Mouse (Mus musculus) urinary bladder, postnatal 4 days (tissue): ENCODE results near the gene Gnb4.

Experiments
- DNase-seq, 2 experiments: peaks; one replicate each; pipeline ENCODE4 v3.0.0; 2021 to 2022; ENCODE audit warnings: low spot score in 2 of 2

Gnb4 gene

DNA sequence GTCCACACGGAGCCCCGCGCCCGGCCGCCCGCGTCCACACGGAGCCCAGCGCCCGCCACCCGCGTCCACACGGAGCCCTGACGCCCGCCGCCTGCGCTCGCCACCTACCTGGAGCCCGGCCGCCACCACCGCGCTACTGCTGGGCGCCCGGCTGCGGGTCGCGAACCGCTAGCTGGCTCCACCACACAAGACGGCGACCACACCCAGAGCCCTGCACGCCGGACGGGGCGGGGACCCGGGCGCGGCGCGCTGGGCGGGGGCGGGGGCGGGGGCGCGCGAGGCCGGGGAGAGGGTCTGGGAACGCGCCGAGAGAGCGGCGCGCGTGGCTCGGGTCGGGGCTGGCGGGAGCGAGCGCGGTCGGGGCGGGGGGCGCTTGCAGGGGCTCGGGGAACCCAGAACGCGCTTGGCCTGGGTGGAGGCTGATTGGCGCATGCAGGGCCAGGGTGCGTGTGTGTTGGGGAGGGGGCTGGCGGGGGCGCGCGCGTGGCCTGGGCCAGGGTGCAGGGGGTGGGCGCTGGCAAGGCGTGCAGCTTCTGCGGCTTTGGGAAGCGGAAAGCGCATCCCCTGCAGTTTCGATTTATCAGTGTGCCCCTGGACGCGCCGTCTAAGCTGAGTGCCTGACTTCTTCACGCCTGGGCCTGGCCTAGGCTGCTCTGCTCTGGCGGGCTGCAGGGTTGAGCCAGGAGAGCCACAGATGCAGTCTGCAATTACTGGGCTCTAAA, at the start of gene Gnb4:
Gene Gnb4 (minus strand): TSS at position 255 of the 722 bp plus-strand sequence.
- DNase-seq: peak; percentile 50 to 66

DNA sequence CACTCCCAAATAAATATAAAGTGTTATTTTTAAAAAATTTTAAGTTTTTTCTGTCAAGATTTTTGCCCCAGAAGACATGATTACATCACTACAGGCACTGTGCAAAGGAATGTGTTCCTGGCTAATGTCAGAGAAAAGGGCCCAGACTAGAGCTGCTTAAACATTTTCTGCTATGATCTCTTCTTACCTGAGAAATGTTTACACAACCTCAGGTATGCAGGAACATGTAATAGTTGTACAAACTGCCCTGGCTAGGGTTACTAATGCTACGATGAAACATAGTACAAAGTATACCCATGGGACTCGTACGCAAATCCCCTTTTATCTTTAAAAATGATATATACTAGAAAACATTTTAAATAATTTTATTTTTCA, 45.2 kb upstream of the Gnb4 start:
- DNase-seq: no peak

DNA sequence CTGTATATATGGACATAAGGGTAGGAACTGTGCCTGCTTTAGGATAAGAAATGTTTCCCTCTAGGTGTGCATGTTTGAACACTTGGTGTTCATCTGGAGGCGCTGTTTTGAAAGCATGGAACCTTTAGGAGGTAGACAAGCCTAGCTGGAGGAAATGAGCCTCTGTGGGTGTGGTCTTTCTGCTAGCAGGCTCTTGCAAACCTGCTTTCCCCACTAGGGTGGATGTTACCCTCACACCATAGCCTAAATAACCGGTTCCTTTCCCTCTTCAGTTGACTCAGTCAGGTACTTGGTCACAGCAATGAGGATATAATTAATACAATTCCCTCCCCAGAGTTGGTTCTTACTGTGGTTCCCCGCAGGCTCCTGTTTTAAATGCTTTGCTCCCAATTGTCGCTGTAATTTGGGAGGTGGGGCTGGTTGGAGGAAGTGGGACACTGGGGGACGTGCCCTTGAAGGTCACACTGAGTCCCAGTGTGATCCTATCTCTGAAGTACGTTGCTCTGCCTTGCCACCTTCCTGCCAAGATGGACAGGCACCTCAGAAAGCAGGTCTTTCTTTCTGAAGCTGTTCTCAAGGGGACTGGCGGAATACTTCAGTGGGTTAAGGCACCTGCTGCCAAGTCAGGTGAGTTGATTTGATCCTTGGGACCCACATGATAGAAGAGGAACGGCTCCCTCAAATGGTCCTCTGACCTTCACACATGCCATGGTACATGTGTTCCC, 44.6 kb upstream of the Gnb4 start:
- no peak for DNase-seq

DNA sequence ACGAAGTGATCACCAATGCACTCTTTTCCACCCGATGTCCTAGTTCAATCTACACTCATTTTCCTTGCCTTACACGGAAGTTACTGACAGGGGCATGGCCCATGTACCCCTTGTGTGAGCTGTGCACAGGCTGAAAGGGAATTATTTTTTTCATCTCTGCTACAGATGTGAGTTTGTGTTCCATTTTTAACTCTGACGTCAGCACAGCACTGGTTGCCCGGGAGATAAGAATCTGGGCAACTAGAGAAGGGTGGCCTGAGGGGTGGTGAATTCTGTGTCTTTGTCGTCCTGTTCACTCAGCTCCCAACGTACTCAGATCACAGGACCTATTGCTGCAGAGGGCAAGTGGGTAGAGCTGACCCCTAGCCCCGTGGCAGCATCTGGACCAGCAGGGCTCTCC, 43.9 kb upstream of the Gnb4 start:
- no peak for DNase-seq

DNA sequence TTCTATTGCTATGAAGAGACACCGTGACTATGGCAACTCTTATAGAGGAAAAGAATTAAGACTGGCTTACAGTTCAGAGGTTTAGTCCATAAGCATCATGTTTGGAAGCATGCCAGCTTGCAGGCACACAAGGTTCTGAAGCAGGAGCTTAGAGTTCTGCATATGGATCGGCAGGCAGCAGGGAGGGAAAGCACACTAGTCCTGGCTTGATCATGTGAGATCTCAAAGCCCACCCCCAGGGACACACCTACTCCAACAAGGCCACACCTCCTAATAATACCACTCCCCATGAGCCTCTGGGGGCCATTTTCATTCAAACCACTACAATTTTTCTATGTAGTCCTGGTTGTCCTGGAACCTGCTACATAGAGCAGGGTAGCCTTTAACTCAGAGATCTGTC, 43.1 kb upstream of the Gnb4 start:
- no peak for DNase-seq

DNA sequence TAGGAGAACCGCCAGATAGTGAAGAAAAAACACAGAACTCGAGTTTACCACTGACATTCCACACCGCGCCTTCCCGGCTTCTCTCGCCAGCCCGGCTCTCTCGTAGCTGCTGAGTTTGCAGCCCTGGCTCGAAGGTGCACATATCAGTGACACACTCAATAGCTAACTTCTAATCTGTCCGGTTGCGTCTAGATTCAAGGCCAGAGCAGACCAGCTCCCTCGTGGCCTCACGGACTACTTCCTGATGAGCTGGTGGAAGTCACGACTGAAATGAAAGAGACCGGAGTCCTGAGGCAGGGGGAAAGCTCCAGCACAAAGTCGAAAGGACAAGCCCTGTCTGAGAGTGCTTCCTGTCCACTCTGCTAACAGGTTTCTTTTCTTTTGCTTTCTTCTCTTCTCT, 42.4 kb upstream of the Gnb4 start:
- DNase-seq: no peak

DNA sequence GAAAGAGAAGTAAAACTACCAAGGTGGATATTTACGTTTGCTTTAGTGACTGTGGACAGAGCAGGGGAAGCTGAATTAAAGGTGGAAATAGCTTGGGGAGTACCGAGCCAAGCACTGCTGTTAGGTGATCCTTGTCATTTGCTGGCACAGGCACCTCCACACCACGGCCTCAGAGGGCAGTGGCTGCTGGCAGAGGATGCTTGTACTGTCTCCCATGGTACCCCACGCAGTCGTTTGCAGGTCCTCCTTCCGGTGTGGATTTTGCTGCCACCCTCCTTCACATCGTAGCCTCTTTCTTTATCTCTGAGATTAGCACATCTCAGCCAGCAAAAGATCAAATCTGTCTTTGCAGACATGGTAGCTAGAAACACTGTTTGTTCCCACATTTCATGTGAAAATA, 42.0 kb upstream of the Gnb4 start:
- DNase-seq: no peak

DNA sequence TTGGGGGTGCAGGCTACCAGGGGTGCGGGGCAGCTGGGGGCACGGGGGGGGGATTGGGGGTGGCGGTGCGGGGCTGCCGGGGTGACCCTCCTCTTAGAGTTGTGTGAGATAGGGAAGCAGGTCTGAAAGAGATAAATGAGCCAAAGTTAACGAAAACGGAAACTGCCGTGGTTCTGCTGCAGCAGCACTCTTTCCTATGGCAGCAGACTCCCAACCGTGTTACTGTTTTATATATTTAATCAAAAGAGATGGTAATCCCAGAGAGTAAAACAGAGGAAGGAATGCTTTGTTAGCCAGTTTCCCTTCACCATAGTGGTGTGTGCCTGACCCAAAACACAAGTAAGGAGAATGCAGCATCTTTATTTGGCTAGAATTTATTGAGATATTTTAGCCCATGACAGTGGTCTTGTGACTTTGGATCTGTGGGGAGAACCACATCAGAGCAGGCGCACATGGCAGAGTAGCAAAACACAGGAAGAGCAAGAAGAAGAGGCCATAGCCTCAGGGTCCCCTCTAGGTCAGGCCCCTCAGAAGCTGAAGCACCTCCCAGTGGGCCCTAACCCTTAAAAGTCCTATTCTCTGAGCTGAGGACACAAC, 40.1 kb upstream of the Gnb4 start:
- no peak for DNase-seq

DNA sequence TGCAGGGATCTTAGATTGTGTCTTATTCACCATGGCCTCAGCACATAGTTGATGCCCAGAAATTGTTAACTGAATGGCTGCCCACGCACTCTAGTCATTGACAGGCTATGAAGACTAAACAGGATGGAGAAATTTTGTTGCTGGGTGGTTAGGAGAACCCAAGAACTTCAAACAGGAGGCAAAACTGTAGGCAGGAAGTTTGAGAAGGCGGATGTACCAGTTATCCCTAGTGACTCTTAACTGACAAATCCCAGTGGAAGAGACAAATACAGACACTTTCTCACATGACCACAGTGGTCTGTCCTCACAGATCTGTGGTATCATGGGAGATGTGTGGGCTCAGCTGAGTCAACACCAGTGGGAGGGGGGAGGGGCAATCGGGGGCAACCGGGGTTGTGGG, 39.6 kb upstream of the Gnb4 start:
- no peak for DNase-seq

DNA sequence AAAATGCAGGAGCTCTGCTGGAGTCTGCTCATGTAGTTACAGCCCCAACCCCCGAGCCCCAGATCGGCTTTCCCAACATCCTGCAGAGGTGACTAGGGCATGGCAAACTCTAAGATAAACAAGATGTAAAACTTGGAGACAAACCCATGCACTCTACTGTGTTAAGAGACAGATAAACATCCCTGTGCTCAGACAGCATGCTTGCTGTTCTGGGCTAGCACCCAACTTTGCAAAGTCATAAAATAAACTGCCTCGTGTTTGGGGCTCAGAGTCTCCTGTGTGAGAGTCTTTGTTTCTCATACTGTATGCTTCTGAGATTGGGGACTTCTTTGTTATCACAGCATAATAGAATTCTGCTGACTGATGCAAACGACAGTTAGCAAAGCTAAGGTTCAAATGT, 36.4 kb upstream of the Gnb4 start:
- no peak for DNase-seq

DNA sequence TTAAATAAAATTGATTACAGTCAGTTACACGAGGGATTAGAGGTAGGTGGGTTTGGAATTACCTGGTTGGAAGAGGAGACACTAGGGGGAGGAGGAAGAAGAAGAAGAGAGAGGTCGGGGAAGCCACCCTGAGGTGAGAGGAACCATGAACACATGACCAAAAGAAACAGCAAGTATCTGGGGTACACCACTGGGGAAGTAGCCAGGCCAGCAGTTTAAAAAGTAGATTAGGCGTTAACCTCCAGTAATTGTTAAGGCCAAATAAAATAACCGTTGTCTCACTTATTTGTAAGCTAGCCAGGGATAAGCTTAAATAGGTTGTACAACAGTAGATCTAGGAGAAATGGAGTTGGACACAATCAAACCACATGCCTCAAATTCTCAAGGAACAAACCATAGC, 32.9 kb upstream of the Gnb4 start:
- no peak for DNase-seq

DNA sequence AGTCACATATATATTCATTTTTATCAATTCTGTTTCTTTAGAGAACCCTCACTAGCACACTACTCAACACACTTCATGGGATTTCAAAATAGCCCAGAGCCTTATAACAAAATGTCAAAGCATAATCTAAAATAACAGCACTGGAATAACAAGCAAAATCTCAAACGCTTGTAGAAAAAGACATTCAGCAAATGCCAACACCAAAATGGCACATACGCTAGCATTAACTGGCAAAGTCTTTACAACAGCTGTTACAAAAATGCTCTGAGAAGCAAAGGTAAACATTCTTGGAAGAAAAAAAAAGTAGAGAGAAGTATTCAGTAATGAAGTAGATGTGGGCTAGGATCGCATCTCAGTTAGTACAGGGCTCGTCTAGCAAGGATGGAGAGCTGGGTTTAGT, 30.5 kb upstream of the Gnb4 start:
- DNase-seq: no peak

DNA sequence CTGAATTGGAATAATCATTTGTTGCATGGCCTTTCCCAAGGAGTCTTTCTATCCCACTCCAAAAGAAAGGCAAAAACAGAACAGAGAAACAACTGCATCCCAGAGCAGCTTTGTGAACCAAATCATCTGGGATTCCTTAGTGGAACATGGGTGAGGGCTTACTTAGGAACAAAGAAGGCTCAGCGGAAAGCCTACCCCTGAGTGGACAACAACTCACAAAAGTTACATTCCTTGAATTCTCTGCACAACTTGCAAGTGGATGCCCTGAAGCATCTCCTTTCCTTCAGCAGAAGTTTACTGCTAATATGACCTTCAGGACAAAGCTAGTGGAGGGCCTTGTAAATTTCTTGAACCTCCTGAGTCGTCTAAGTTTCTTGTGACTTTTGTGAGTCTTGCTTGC, 28.4 kb upstream of the Gnb4 start:
- DNase-seq: no peak

DNA sequence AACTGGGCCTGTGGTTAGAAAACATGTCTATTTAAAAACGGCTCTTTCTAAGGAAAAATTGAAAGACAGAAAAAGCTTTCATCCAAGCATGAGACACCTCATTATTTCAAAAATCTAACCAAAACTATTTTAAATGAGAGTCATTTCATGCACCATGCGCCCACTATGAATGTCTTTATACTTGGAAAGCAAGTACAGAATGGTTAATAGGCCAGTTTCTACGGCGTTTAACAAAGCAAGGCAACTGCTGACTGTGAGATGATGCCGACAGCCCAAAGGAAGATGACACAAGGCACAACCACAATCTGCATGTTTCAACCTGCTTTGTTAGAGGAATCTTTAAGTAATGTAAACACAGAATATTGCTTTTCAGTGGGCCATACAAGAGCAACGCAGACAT, 25.7 kb upstream of the Gnb4 start:
- no peak for DNase-seq

DNA sequence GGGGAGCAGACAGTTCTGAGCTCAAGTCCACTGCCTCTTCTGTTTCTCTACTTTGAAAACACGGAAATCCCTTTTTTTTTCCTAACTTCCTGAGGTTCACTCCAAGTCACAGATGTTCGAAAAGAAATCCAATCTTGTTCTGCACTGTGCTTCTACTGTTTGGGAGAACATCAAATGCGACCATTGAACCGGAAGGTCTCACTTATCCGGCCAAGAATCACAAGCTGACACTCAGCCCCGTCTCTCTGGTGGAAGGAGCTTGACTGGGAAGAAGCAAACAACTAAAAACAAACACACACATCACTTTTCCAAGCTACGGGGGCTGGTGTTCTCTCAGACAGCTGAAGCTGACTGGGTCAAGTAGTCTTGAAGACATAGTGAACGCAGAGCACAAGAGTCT, 21.9 kb upstream of the Gnb4 start:
- DNase-seq: no peak

DNA sequence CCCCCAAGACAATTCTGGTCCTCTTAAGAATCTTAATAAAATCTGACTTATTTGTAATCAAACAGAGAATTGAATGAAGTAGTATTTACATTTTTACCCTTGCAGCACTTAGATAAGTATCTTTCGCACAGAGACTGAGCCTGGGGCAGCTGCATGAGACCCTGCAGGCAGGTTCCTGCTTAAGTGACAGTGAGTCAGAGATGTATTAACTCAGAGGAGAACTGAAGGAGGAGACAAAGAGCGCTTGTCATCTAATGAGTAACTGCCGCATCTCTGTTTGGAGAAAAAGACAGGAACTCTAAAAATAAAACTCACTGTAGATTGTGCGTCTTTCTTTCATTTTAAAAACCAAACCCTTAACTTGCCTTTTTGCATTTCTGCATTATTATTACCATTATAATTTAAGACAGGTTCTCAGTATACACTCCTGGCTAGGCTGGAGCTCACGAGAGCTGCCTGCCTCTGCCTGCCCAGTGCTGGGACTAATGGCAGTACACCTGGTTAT, 16.4 kb upstream of the Gnb4 start:
- DNase-seq: no peak

DNA sequence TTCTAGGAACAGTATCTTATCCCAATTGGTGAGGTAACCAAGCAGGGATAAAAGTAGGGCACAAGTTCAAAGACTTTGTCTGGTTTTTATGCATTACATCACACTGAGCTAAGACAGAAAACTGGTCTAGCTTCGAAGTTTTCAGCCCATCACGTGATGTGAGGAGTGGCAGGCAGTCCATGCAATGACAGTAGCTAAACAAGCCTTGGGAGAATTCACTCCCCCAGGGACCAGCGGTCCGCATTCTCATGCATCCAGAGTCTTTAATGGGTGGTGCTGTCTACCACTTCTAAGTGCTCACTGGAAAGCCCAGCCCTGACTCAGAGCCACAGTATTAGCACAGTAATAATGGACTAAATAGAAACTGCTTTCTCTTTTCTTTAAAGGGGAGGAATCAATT, 13.8 kb upstream of the Gnb4 start:
- no peak for DNase-seq

DNA sequence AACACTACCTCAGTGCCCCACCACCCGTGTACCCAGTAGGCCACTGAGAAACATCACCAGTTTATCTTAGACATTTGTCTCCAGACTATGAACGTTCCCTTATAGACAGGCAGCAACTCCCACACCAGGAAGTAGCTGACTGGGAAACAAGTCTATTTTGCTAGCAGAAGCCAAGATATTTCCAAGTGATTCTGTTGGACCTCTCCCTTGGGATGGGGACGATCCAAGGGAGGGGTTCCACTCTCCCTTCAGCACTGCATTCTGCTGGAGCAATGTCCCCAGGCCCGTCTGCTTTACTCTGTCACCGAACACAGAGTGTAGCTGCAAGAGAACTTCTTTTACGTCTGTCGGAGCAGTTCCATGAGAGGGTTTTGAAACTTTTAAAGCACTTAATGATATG, 11.8 kb upstream of the Gnb4 start:
- DNase-seq: no peak

DNA sequence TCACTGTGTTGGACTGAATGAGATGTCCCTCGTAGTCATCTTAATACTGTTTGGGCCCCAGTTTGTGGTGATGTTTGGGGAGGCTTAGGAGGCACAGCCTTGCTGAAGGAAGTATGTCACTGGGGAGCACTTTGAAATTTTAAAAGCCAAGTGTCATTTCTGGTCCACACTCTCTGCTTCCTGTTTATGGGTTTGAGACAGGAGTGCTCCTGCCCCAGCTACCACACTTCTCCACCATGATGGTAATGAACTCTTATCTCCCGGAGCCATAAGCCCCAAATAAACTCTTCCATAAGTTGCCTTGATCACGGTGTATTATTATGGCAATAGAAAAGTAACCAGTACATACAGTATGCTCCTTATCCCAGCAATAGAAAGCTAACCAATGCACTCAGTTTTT, 5.7 kb upstream of the Gnb4 start:
- no peak for DNase-seq

DNA sequence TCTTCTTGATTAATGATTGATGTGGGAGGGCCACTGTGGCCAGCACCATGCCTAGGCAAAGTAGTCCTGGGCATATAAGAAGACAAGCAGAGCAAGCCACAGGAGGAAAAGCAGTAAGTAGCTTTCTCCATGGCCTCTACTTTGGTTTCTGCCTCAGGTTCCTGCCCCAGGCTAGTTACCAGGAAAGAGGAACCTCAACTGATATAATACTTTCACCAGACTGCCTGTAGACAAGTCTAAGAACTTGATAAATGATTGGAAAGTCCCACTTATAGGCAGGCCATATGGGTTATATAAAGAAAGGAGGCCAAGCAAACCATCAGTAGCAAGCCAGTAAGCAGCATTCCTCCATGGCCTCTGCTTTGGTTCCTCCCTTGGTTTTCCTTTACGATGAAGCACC, 5.3 kb upstream of the Gnb4 start:
- no peak for DNase-seq

DNA sequence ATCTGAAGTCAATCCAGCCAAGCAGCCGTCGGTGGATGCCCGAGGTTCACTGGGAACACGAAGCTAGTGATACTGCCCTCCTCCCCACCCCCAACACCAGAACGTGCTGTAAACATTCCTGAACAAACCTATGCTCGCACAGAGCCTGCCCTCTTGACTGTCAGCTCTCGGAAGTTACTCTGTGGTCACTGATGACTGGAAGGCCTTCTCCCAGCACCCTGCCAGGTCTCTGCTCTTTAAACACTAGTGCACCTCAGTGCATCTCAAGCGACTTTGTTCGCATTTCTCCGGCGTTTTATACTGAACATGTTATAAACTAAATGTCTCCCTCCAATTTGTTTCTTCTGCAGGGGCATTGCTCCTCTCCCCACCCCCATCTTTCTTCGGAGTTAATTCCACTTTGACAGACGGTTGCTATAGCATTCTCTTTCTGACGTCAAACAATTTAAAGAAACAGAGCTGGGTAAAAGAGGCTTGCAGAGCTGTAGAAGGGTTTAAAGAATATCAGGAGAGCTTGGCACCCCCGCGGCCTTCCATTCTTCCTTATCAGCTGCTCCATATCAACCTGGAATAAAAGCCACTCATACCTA, 763 bp upstream of the Gnb4 start:
- DNase-seq: no peak

DNA sequence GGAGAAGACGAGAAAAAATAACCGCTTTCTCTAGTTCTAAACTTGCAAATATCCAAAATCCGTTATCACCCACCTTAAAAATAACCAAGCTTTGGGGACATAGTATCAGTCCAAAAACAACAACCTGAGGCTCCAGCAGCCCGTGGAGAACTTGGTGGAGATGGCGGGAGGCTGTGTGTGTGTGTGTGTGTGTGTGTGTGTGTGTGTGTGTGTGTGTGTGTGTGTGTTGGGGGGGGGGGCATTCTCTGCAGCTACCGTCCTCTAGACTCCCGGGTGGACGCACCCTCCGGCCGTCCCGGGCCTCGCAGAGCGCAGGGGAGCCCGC, 417 bp downstream of the Gnb4 start:
- DNase-seq: no peak

DNA sequence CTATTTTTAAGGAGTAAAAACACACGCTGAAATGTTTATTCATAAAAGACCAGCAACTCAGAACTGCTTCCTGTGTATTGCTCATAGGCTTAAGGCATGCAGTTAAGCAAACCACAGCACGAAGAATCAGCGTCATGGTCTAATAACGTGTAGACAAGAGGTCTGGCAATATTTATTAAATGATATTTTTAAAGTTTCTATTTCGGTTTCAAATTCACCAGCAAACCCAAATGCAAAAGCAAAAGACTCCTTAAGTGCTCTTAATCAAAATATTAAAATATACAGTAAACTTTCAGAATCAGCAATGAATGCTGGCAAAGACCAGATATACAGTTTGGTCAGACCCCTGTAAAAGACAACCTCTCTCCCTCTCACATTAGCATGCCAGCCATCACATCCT, 1.0 kb downstream of the Gnb4 start:
- no peak for DNase-seq
